Mouse (Mus musculus) intestine, postnatal 0 days (tissue): Measurements from ENCODE around the gene Dstyk. TPM values are rescaled to one million over a fixed set of nuclear protein-coding genes. Genes with fewer than 3 reads are reported as not detected.
A peak's percentile ranks its signal among the peaks of the same experiment; 100 is the strongest.

Experiments used
- ATAC-seq: fragments of 200-750 bp; cut with Nextera tagmentation; 2 replicates; pipeline ENCODE4 v1.8.0; 2017; ENCODE audit warnings: mild to moderate bottlenecking, moderate TSS enrichment, moderate library complexity
- H3K27ac ChIP-seq: fragments of 300-500 bp; sonication (generic); 2 replicates; pipeline ENCODE4 v1.5.1; 2014; ENCODE audit warnings: mild to moderate bottlenecking, low read depth, low read length, moderate library complexity
- H3K27me3 ChIP-seq: fragments of 300-500 bp; sonication (generic); replicated peaks from 2 replicates; pipeline ENCODE4 v1.6.1; 2014; ENCODE audit warnings: low read length, mixed read lengths; ENCODE audit not compliant: control insufficient read depth, insufficient read depth
- H3K36me3 ChIP-seq: fragments of 300-500 bp; sonication (generic); 2 replicates; pipeline ENCODE4 v1.6.1; 2014; ENCODE audit warnings: mild to moderate bottlenecking, moderate library complexity; ENCODE audit not compliant: control insufficient read depth, insufficient read depth
- H3K4me1 ChIP-seq: fragments of 300-500 bp; sonication (generic); replicated peaks from 2 replicates; pipeline ENCODE4 v1.6.1; 2014; ENCODE audit warnings: antibody characterized with exemption, low read length, mixed read lengths; ENCODE audit not compliant: control insufficient read depth, insufficient read depth
- H3K4me2 ChIP-seq: fragments of 300-500 bp; sonication (generic); replicated peaks from 2 replicates; pipeline ENCODE4 v1.6.1; 2014; ENCODE audit warnings: low read depth, mild to moderate bottlenecking, moderate library complexity
- H3K4me3 ChIP-seq: fragments of 300-500 bp; sonication (generic); 2 replicates; pipeline ENCODE4 v1.5.1; 2014; ENCODE audit warnings: low read depth, low read length
- H3K9ac ChIP-seq: fragments of 300-500 bp; sonication (generic); 2 replicates; pipeline ENCODE4 v1.6.1; 2014; ENCODE audit warnings: mild to moderate bottlenecking, low read depth, low read length
- H3K9me3 ChIP-seq: fragments of 300-500 bp; sonication (generic); 2 replicates; pipeline ENCODE4 v1.6.1; 2016; ENCODE audit warnings: mixed run types; ENCODE audit not compliant: control insufficient read depth
- CTCF ChIP-seq: sonication (generic); IDR thresholded peaks from 2 replicates; pipeline ENCODE4 v1.5.1; 2016; ENCODE audit warnings: low read depth, mild to moderate bottlenecking, control low read depth, antibody characterized with exemption, moderate library complexity
- WGBS: fragments of 180-500 bp; shearing (Covaris S2); extraction: QIAGEN DNeasy Blood & Tissue Kit; methylation state at CpG from one replicate; pipeline ENCODE4 v1.1.7; 2014; 5-methylcytosine and 5-hydroxymethylcytosine counted together
- polyA plus RNA-seq: library from polyadenylated mRNA; unstranded; fragments of >200 nt; fragmentation: Nextera tagmentation; extraction: Ambion mirVana; gene quantifications from 2 replicates; pipeline ENCODE4 v1.2.1, GENCODE M21; 2015

Dstyk gene
- polyA plus RNA-seq, 1 experiment from 2014 or later = 3.7 TPM

- peaks cover 6% of the 10 kb centered on the region; the same call in 1 of the 2 replicates for H3K27me3 ChIP-seq
- TF ChIP-seq CTCF = no peak
- no peak for ATAC-seq
- 78% methylated on average over 4 of the region's 4 CpGs for WGBS
- no peak overlapping the region for H3K4me2 ChIP-seq
- no peak overlapping the region for H3K27ac ChIP-seq
- H3K9me3 ChIP-seq = no peaks in the 10 kb centered on the region
- H3K4me3 ChIP-seq = no peak overlapping the region
- no peak overlapping the region for H3K9ac ChIP-seq
- no peaks in the 10 kb centered on the region for H3K36me3 ChIP-seq
- no peaks in the 10 kb centered on the region for H3K4me1 ChIP-seq
Measured at GRCm38 (mm10) chr1:132386266-132386665, 31.1 kb upstream of the Dstyk start.

GRCm38 (mm10) chr1:132387943-132388342 lies 29.4 kb upstream of the Dstyk start:
- Histone ChIP-seq H3K4me1 (no peaks in the 10 kb centered on the region), H3K9me3 (no peaks in the 10 kb centered on the region), H3K9ac (no peak overlapping the region), H3K36me3 (no peaks in the 10 kb centered on the region), H3K4me3 (no peak overlapping the region), H3K27ac (peak overlapping the region; percentile 41), H3K4me2 (0 out of 2 replicates have a peak overlapping the region, but pooled peaks have one; percentile 40), H3K27me3 (peaks cover 19% of the 10 kb centered on the region; the same call in 1 of the 2 replicates)
- WGBS = 35% methylated on average over 4 of the region's 4 CpGs
- ATAC-seq = no peak
- TF ChIP-seq CTCF = no peak

GRCm38 (mm10) chr1:132388813-132389803 lies 28.2 kb upstream of the Dstyk start:
- 48% methylated on average over 8 of the region's 8 CpGs for WGBS
- ATAC-seq = no peak
- TF ChIP-seq CTCF = no peak
- no peaks in the 10 kb centered on the region for H3K9me3 ChIP-seq
- H3K4me3 ChIP-seq = no peak overlapping the region
- no peaks in the 10 kb centered on the region for H3K4me1 ChIP-seq
- peaks cover 23% of the 10 kb centered on the region; the same call in 1 of the 2 replicates for H3K27me3 ChIP-seq
- H3K27ac ChIP-seq = peak overlapping the region; percentile 41; the same call in 1 of the 2 replicates
- H3K36me3 ChIP-seq = no peaks in the 10 kb centered on the region
- H3K9ac ChIP-seq = no peak overlapping the region
- H3K4me2 ChIP-seq = peak overlapping the region; percentile 80

GRCm38 (mm10) chr1:132389886-132390585 lies 27.3 kb upstream of the Dstyk start:
- H3K4me1 ChIP-seq = no peaks in the 10 kb centered on the region
- peak overlapping the region; percentile 80 for H3K4me2 ChIP-seq
- peak overlapping the region; percentile 31 for H3K9ac ChIP-seq
- WGBS = 30% methylated on average over 15 of the region's 15 CpGs
- peaks cover 23% of the 10 kb centered on the region; the same call in 1 of the 2 replicates for H3K27me3 ChIP-seq
- no peaks in the 10 kb centered on the region for H3K36me3 ChIP-seq
- no peak overlapping the region for H3K27ac ChIP-seq
- TF ChIP-seq CTCF = peak; percentile 64
- H3K4me3 ChIP-seq = peak overlapping the region; percentile 61
- ATAC-seq = no peak
- H3K9me3 ChIP-seq = no peaks in the 10 kb centered on the region

GRCm38 (mm10) chr1:132390691-132391579 lies 26.4 kb upstream of the Dstyk start, which contains the start of gene Tmcc2:
Gene Tmcc2 (minus strand): TSS chr1:132391281.
- Histone ChIP-seq H3K4me2 (peak within 1 kb of the TSS; percentile 80), H3K4me1 (no peaks in the 10 kb centered on the region), H3K27me3 (peaks cover 23% of the 10 kb centered on the region; the same call in 1 of the 2 replicates), H3K9ac (peak within 1 kb of the TSS; percentile 66), H3K9me3 (no peaks in the 10 kb centered on the region), H3K4me3 (peak within 1 kb of the TSS; percentile 61), H3K27ac (peak within 1 kb of the TSS; percentile 41; the same call in 1 of the 2 replicates), H3K36me3 (no peaks in the 10 kb centered on the region)
- TF ChIP-seq CTCF = no peak
- WGBS = 2% methylated on average over 48 of the region's 50 CpGs
- ATAC-seq = no peak
